Mouse (Mus musculus) layer of hippocampus, adult 18-20 months (tissue): Measurements from ENCODE around the gene Pih1d3. TPM values are rescaled to one million over a fixed set of nuclear protein-coding genes. Genes with fewer than 3 reads are reported as not detected.

Source experiments
- DNase-seq, 2 experiments: peaks; one replicate each; pipeline ENCODE4 v3.0.0; 2022; ENCODE audit warnings: low spot score in 2 of 2
- long read RNA-seq: library from polyadenylated mRNA; stranded (forward); transcript quantifications from one replicate; pipeline ENCODE4 v2.0.0, GENCODE M21; 2021
- total RNA-seq, 2 experiments: library from RNA; stranded (reverse); gene quantifications; 2 replicates each; pipeline ENCODE4 v1.2.3; 2021

Pih1d3 gene
- total RNA-seq, result not detected
- long read RNA-seq, result 0 reads

DNA sequence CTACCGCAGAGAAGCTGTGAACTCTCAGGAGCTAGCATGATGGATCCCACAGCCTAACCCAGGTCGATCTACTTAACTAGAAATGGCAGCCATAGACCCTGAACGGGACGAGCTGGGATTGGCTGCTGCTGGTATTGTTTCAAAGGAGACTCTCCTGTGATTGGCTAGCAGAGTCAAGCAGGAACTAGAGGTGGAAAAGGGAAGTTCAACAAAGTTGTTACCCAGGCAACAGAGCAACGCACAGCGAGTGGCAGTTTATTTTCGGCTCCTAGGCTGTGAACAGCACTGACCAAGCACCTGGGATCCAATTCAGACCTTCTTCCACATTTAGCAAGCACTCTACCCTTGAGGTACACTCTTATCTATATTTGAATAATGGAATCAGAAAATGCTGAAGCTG lies at the start of gene Pih1d3, which contains the start of gene 4931428L18Rik:
TSS of gene Pih1d3 (plus strand) at position 275 of the 400 bp plus-strand sequence.
TSS of gene 4931428L18Rik (minus strand) at position 121 of the 400 bp plus-strand sequence.
- no peak for DNase-seq

GRCm38 (mm10) chr1:31175401-31175800 lies 47.2 kb upstream of the Pih1d3 start:
- no peak for DNase-seq

DNA sequence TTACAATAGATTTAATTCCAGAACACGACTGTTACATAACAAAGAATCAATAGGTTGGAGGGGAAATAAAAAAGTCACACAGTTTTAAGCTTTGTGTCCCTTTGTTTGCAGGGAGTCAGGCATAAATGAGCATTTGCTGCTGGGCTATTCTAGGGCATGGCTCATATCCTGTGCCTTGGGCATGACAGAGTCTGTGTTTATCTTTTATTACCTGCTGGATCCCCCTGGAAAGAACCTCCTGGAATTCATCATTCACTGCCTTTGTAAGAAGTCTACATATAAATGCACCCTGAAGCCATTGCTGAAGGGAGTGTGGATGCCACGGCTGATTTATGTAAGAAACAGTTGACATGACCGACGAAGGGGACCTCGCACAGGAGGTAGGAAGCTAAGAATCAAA lies 46.5 kb upstream of the Pih1d3 start, which contains the start of gene Lgsn:
TSS of gene Lgsn (plus strand) at position 301 of the 400 bp plus-strand sequence.
- no peak for DNase-seq

- peak; percentile 62 to 80 for DNase-seq
These were observed 44.4 kb upstream of the Pih1d3 start for GRCm38 (mm10) chr1:31178264-31178663.

DNA sequence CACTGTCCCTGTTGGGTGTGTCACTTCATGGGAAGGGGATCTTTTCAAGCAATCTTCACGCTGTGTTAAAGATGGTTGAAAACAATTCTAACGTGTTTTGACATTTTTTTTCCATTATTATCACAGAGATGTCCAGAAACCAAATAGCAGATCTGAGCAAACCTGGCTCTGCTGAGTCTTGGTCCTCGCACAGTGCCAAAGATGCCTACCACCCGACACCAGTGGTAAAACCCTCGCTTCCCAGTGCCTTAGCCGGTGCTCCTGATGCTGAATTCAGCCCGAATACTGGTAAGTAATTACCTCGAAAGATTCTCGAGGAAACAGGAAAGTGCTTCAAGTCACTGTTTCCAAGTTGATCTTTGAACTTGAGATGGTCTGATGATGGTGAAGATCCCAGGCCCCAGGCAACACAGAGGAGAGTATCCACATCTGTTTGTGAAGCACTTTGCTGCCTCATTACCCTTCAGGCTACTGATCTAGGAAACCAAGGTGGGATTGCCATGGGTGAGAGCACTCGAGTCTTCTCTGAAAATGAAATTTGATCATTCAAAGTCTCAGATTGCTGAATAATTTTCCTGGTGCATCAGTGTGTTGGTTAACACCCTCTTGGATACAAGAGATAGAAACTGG lies 32.3 kb upstream of the Pih1d3 start:
- DNase-seq, result no peak

GRCm38 (mm10) chr1:31195633-31196032 lies 27.0 kb upstream of the Pih1d3 start:
- no peak for DNase-seq

DNA sequence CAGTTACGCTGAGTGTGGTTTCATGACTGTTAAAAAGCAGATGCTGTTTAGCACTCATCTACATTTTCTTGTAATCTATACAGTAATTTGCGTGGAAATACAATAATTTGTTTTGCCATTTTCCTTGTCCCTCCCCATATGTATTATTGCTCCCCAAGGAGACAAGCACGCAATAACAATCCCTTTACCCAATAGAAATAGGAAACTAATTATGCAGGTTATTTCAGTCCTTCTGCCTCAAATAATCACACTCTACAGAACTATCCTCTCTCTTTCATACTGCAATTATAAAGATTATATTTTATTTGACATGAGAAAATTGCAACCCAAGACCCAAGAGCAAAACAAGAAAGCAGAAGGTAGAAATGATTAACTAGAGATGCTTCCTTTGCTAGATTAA lies 25.7 kb upstream of the Pih1d3 start:
- no peak for DNase-seq

DNA sequence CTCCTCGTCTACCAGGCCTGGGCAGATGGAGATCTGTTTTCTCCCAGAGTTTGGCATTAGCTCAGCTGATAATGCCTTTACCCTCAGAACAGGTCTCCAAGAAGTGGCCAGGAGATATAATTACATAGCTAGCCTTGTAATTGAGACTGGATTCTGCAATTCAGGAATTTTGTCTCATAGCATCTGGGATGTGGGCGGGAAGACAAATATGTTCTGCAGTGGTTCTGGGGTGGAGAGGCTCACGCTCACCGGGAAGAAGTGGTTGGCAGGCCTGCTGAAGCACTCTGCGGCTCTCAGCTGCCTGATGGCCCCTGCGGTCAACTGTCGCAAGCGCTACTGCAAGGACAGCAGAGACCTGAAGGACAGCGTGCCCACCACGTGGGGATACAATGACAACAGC lies 18.9 kb upstream of the Pih1d3 start:
- peak in 1 of 2 experiments; percentile 38 for DNase-seq

DNA sequence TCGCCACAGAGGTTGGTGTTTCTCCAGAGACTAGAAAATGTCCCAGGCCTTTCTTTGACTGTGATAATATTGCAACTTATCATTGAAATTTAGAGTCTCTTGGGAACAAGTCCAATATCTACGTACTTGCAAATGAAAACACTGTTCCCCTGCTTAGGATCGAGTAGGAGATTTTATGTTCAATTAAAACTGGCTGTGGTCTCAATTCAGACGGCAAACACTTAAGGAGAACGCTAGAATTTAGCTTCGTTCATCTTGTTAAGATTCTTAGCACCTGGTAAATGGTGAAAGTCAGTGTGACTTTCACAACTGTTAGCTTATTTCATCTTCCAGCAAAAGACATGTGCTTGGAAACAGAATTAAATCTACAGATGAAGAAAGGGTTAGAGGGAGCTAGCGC lies 17.3 kb upstream of the Pih1d3 start:
- DNase-seq, result no peak

DNA sequence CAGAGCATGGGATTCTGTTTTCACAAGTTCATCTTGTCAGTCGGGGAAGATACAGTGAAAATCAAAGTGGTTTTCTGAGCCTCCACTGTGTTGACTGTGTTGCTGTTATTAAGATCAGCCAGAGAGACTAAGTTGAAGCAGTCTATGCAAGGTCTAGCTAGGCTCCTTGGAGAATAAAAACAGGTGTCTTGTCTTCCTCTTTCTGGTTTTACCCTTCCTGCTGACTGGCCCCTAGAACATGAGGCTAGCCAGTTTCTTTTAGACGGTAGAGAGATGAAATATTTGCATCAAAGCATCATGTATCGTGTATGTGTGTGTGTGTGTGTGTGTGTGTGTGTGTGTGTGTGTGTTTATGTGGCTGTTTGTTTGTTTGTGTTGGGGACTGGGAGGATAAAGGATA lies 16.9 kb upstream of the Pih1d3 start:
- DNase-seq, result no peak

DNA sequence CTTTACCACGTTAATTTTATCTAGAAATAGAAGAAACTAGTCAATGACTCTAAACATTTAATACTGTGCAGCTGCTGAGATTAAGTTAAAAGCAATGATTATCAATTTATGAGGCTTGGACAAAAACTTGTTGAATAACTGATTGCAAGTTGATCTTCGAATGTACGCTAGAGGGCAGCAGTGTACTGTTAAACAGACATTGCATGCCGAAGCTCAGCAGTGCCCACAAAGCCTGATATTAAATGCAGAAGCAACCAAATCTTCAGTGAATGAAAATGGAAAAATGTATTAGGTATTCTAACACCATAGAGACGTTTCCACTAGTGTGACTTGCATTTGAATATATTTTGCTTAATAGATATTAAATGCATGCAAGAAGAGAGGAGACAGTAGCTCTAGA lies 12.5 kb upstream of the Pih1d3 start:
- peak; percentile 47 to 81 for DNase-seq

DNA sequence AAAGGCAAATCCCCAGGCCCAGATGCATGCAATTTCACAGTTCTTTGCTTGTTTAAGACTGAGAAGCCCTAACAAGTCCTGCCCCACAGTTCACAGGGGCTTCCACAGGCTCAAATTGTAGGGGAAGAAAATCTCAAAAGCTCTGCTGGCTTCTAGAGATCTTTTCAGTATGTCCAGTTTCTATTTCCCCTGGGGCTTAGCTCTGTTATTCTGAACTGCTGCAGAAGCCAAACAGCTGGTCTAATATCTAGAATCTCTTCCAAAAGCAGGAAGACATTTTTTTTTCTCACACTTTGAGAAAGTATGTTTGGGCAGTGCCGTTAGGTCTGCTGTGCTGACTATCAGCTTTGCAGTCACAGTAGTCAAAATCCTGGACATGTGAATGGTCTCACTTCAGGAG lies 7.8 kb upstream of the Pih1d3 start:
- DNase-seq, result no peak

DNA sequence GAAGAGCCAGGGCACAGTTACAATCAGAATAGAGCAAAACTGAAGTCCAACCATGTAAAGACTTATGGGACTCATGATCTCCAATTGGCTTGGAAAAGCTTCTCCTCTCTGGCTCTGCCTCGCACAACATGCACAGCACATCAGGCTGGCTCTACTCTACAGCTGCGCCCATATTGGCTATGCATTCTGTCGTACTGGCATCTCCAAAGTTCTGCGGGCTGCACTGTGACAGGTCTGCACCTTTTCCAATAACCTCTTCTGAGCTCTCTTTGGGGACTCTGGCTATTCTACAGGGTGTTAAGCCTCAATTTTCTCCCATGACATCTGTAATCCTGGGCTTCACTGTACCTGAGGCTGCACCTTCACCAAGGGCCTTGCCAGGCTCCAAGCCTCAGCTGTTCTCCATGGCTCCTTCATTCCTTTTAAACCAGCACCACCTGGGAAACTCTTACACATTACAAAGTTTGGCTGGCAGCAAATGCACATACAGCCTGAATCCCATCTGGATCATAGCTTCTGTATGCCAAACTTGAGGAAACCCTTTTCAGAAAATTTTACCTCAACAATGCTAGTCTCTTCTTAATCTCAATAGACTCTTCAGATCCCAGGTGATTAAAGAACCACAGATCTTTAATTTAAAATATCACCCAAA lies 1.9 kb upstream of the Pih1d3 start:
- no peak for DNase-seq

- DNase-seq, result peak in 1 of 2 experiments; percentile 37
These were observed 10.8 kb downstream of the Pih1d3 start for GRCm38 (mm10) chr1:31233319-31234036.

- DNase-seq, result peak; percentile 22 to 47
These were observed 37.7 kb downstream of the Pih1d3 start for GRCm38 (mm10) chr1:31260218-31260923.

Other genes with a start within 250 kb of the Pih1d3 start
- gene AC153137.1, start 244.9 kb upstream of the Pih1d3 start, total RNA-seq, result not detected
- not detected for gene Lgsn, start 46.4 kb upstream of the Pih1d3 start, total RNA-seq
- not detected for gene 4931428L18Rik, start 154 bp upstream of the Pih1d3 start, total RNA-seq